Comparison of ENCODE assay signal across 8 mouse cellular contexts in genomic region chr9:55149499-55150278, GRCm38 (mm10). TPM values are rescaled to one million over a fixed set of nuclear protein-coding genes. Genes with fewer than 3 reads are reported as not detected.
DNase-seq lines count a peak whose midpoint lies in the region; ATAC-seq lines count a peak whose summit lies in the region.

No protein-coding gene starts in this region.

- H3K4me1 ChIP-seq in embryonic facial prominence, embryonic 15.5 days = peaks cover 12% of the 10 kb centered on the region
- H3K4me1 ChIP-seq in heart, embryonic 13.5 days = peaks cover 29% of the 10 kb centered on the region
- peaks cover 16% of the 10 kb centered on the region for H3K4me1 ChIP-seq in kidney, embryonic 16.5 days (ENCODE audit: insufficient read depth, low read length)
- peaks cover 32% of the 10 kb centered on the region for H3K4me1 ChIP-seq in liver, embryonic 15.5 days (replicated peaks)
- H3K4me1 ChIP-seq in stomach, embryonic 14.5 days (ENCODE audit: control insufficient read depth, insufficient read depth, low read length) = peaks cover 8% of the 10 kb centered on the region; the same call in 1 of the 2 replicates

- ATAC-seq in embryonic facial prominence, embryonic 15.5 days (ENCODE audit: insufficient number of reproducible peaks, low FRiP score, low TSS enrichment, low read depth) = peak; percentile 41; the same call in 1 of the 2 replicates
- ATAC-seq in heart, embryonic 13.5 days (ENCODE audit: extremely low read depth, insufficient number of reproducible peaks, low FRiP score, low TSS enrichment) = peak; percentile 63
- ATAC-seq in kidney, embryonic 16.5 days (ENCODE audit: low FRiP score, low TSS enrichment) = peak; percentile 80
- peak; percentile 82 for ATAC-seq in liver, embryonic 15.5 days (ENCODE audit: insufficient read depth)
- peak; percentile 83 for ATAC-seq in stomach, embryonic 14.5 days (ENCODE audit: insufficient number of reproducible peaks, insufficient read depth, low FRiP score, low read depth)

- H3K4me2 ChIP-seq in embryonic facial prominence, embryonic 15.5 days (replicated peaks) = peak overlapping the region; percentile 86
- peak overlapping the region; percentile 93 for H3K4me2 ChIP-seq in heart, embryonic 13.5 days
- H3K4me2 ChIP-seq in kidney, embryonic 16.5 days (replicated peaks; ENCODE audit: low read depth, low read length) = peak overlapping the region; percentile 81
- H3K4me2 ChIP-seq in liver, embryonic 15.5 days = peak overlapping the region; percentile 94
- H3K4me2 ChIP-seq in stomach, embryonic 14.5 days (replicated peaks; ENCODE audit: low read depth, low read length) = peak overlapping the region; percentile 86

- peak overlapping the region; percentile 90 for H3K4me3 ChIP-seq in embryonic facial prominence, embryonic 15.5 days (replicated peaks)
- peak overlapping the region; percentile 89 for H3K4me3 ChIP-seq in heart, embryonic 13.5 days
- peak overlapping the region; percentile 86 for H3K4me3 ChIP-seq in kidney, embryonic 16.5 days (ENCODE audit: low read length)
- H3K4me3 ChIP-seq in liver, embryonic 15.5 days (replicated peaks) = peak overlapping the region; percentile 92
- H3K4me3 ChIP-seq in stomach, embryonic 14.5 days (ENCODE audit: low read depth, low read length) = peak overlapping the region; percentile 95

- H3K27ac ChIP-seq in embryonic facial prominence, embryonic 15.5 days (replicated peaks) = peak overlapping the region; percentile 78
- peak overlapping the region; percentile 79 for H3K27ac ChIP-seq in heart, embryonic 13.5 days (replicated peaks)
- H3K27ac ChIP-seq in kidney, embryonic 16.5 days (ENCODE audit: low read length) = peak overlapping the region; percentile 73
- H3K27ac ChIP-seq in liver, embryonic 15.5 days (replicated peaks) = peak overlapping the region; percentile 73
- H3K27ac ChIP-seq in stomach, embryonic 14.5 days (ENCODE audit: low read length) = peak overlapping the region; percentile 74

- H3K27me3 ChIP-seq in embryonic facial prominence, embryonic 15.5 days = no peaks in the 10 kb centered on the region
- H3K27me3 ChIP-seq in heart, embryonic 13.5 days (replicated peaks) = peaks cover 6% of the 10 kb centered on the region; the same call in 1 of the 2 replicates
- H3K27me3 ChIP-seq in kidney, embryonic 16.5 days (ENCODE audit: insufficient read depth, low read length) = no peaks in the 10 kb centered on the region
- 0 out of 2 replicates have a peak, but pooled peaks cover 3% of the 10 kb centered on the region for H3K27me3 ChIP-seq in liver, embryonic 15.5 days
- no peaks in the 10 kb centered on the region for H3K27me3 ChIP-seq in stomach, embryonic 14.5 days (ENCODE audit: control insufficient read depth, insufficient read depth, low read length)

- H3K9me3 ChIP-seq in embryonic facial prominence, embryonic 15.5 days (replicated peaks) = no peaks in the 10 kb centered on the region
- H3K9me3 ChIP-seq in heart, embryonic 13.5 days = no peaks in the 10 kb centered on the region
- no peaks in the 10 kb centered on the region for H3K9me3 ChIP-seq in kidney, embryonic 16.5 days (ENCODE audit: low read length)
- H3K9me3 ChIP-seq in liver, embryonic 15.5 days (replicated peaks) = no peaks in the 10 kb centered on the region
- no peaks in the 10 kb centered on the region for H3K9me3 ChIP-seq in stomach, embryonic 14.5 days (ENCODE audit: control insufficient read depth, low read depth, low read length)

- no peaks in the 10 kb centered on the region for H3K36me3 ChIP-seq in embryonic facial prominence, embryonic 15.5 days
- no peaks in the 10 kb centered on the region for H3K36me3 ChIP-seq in heart, embryonic 13.5 days
- no peaks in the 10 kb centered on the region for H3K36me3 ChIP-seq in kidney, embryonic 16.5 days (ENCODE audit: insufficient read depth, low read length)
- no peaks in the 10 kb centered on the region for H3K36me3 ChIP-seq in liver, embryonic 15.5 days (replicated peaks)
- H3K36me3 ChIP-seq in stomach, embryonic 14.5 days (ENCODE audit: control insufficient read depth, insufficient read depth, low read length) = no peaks in the 10 kb centered on the region

- under 1% methylated on average over 80 of the region's 93 CpGs for WGBS in embryonic facial prominence, embryonic 15.5 days
- under 1% methylated on average over 84 of the region's 93 CpGs for WGBS in heart, embryonic 13.5 days
- under 1% methylated on average over 83 of the region's 93 CpGs for WGBS in kidney, embryonic 16.5 days
- under 1% methylated on average over 92 of the region's 93 CpGs for WGBS in liver, embryonic 15.5 days (ENCODE audit: insufficient replicate concordance)
- WGBS in stomach, embryonic 14.5 days = 3% methylated on average over 76 of the region's 93 CpGs

- peak overlapping the region; percentile 89 for H3K9ac ChIP-seq in embryonic facial prominence, embryonic 15.5 days
- peak overlapping the region; percentile 97 for H3K9ac ChIP-seq in heart, embryonic 13.5 days
- peak overlapping the region; percentile 93 for H3K9ac ChIP-seq in kidney, embryonic 16.5 days (replicated peaks; ENCODE audit: low read length)
- H3K9ac ChIP-seq in liver, embryonic 15.5 days = peak overlapping the region; percentile 82
- H3K9ac ChIP-seq in stomach, embryonic 14.5 days (replicated peaks; ENCODE audit: low read depth, low read length) = peak overlapping the region; percentile 83

- peak; percentile 65 for DNase-seq in CD4-positive helper T cell, adult 2 months (ENCODE audit: low read depth, low spot score)
- peak; percentile 77 for DNase-seq in adrenal gland, postnatal 14 days
- peak; percentile 31 to 46 for DNase-seq in natural killer cell, adult 2 months (ENCODE audit: low spot score in 2 of 2)

RNA-seq across cellular contexts. Expression of gene Ube2q2, which starts 1.0 kb away (rescaled TPM):
- total RNA-seq in adrenal gland, postnatal 14 days (2021) = 46.7 and 47.5 TPM in 2 replicates
- polyA plus RNA-seq in embryonic facial prominence, embryonic 15.5 days (2015; fragmentation: Nextera tagmentation; extraction: Ambion mirVana) = 32.2 and 34.0 TPM in 2 replicates
- 26.2 and 27.7 TPM in 2 replicates for polyA plus RNA-seq in heart, embryonic 13.5 days (2015; fragmentation: Nextera tagmentation; extraction: Ambion mirVana)
- 15.0 and 29.2 TPM in 2 replicates for polyA plus RNA-seq in kidney, embryonic 16.5 days (2015; fragmentation: Nextera tagmentation; extraction: Ambion mirVana)
- 10.9 and 12.1 TPM in 2 replicates for polyA plus RNA-seq in liver, embryonic 15.5 days (2015; fragmentation: Nextera tagmentation; extraction: Ambion mirVana)
- 24.8 and 35.2 TPM in 2 replicates for polyA plus RNA-seq in stomach, embryonic 14.5 days (2014; fragmentation: Nextera tagmentation; extraction: Ambion mirVana)

RNA-seq across cellular contexts. Expression of gene Fbxo22, which starts 59.0 kb away (rescaled TPM):
- total RNA-seq in adrenal gland, postnatal 14 days (2021) = 27.5 and 31.5 TPM in 2 replicates
- 51.4 and 52.9 TPM in 2 replicates for polyA plus RNA-seq in embryonic facial prominence, embryonic 15.5 days (2015; fragmentation: Nextera tagmentation; extraction: Ambion mirVana)
- 54.4 and 61.1 TPM in 2 replicates for polyA plus RNA-seq in heart, embryonic 13.5 days (2015; fragmentation: Nextera tagmentation; extraction: Ambion mirVana)
- 69.5 and 73.4 TPM in 2 replicates for polyA plus RNA-seq in kidney, embryonic 16.5 days (2015; fragmentation: Nextera tagmentation; extraction: Ambion mirVana)
- polyA plus RNA-seq in liver, embryonic 15.5 days (2015; fragmentation: Nextera tagmentation; extraction: Ambion mirVana) = 18.4 and 19.9 TPM in 2 replicates
- 60.0 and 63.5 TPM in 2 replicates for polyA plus RNA-seq in stomach, embryonic 14.5 days (2014; fragmentation: Nextera tagmentation; extraction: Ambion mirVana)

Comparison
In these comparisons a context has a peak if more than half of its experiments do, and no peak if none do; other contexts are left out.
1. Peak in every context shown above with its lines: DNase-seq, ATAC-seq, H3K4me3 ChIP-seq and H3K27ac ChIP-seq.